Mouse (Mus musculus) Patski (cell line): Measurements from ENCODE around the gene Ogdh. TPM values are rescaled to one million over a fixed set of nuclear protein-coding genes. Genes with fewer than 3 reads are reported as not detected.
A peak's percentile ranks its signal among the peaks of the same experiment; 100 is the strongest.
"Not testable (repeated sequence)": the region's sequence is repeated elsewhere in the genome, so short reads cannot be mapped to it uniquely, and the experiment has no call there.

Experiments
- ATAC-seq: fragments of 100-300 bp; one replicate; pipeline ENCODE4 v1.8.0; 2021
- CTCF ChIA-PET: fragments of 350-600 bp; sonication (Branson Sonifier 250); formaldehyde crosslinking; loops from one replicate; lab custom pipeline; 2022; ENCODE audit warnings: inconsistent platforms; lab: Charles Lee
- POLR2A ChIA-PET: fragments of 350-600 bp; sonication (Branson Sonifier 250); formaldehyde crosslinking; loops from one replicate; lab custom pipeline; 2022; ENCODE audit warnings: antibody characterized with exemption, inconsistent platforms; lab: Charles Lee
- DNase-seq: peaks from one replicate; pipeline ENCODE4 v3.0.0-alpha.2; 2011; ENCODE audit warnings: low read depth, low spot score
- H3K27me3 ChIP-seq: fragments of 371-371 bp; one replicate; pipeline ENCODE4 v1.5.1; 2021
- CTCF ChIP-seq: fragments of 100-300 bp; IDR thresholded peaks from one replicate; pipeline ENCODE4 v1.5.1; 2021
- in situ Hi-C: fragments of 300-500 bp; cut with MboI; formaldehyde crosslinking; loops from 3 replicates; pipeline ENCODE4 v1.11.1; 2018; ENCODE audit warnings: low pct_unique_long_range_greater_than_20kb, mixed read lengths
- polyA plus RNA-seq: library from polyadenylated mRNA; unstranded; gene quantifications from one replicate; pipeline ENCODE4 v1.2.3, GENCODE M21; 2021

The Ogdh gene
- 190 TPM for polyA plus RNA-seq

DNA sequence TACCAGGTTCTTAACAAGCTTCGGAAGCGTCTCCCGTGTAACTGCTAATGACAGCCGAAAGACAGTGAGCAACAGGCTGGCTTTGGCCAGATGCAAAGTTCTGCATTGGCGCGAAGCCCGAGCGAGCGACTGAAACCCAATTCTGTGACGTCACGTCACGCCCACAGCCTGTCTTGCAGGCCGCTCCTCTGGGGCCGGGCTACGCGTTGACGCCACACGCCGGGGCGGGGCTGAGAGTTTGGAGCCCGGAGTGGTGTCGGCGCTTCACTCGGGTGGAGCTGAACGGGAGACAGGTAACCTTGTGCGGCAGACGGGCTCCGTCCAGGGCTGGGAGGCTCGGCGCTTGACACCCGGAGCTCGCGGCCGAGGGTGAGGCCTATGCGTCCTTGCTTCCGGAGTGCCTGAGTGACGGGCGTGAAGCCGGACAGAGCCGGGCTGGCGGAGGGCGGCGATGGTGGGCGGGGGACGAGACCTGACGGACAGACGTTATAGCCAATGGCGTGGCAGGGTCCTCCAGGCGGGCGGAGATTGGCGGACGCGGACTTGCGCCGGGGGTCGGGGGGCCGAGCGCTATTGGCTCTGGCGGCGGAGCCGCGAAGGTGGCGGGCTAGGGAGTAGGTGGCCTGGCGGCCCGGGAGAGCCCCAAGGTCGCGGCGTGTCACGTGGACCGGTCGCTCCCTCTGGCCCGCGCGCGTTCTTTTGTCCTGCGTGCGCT, at the start of gene Ogdh:
Ogdh (plus strand) TSS at position 233 of the 715 bp plus-strand sequence.
- ChIA-PET POLR2A (no interaction called here), CTCF (interaction anchor here (2.0 kb wide), 1 partner anchor 17 kb away, joined by 15 read pairs; the partner anchor contains the start of gene Tmed4)
- TF ChIP-seq CTCF = no peak
- in situ Hi-C loops = no loop called here
- ATAC-seq (peak; percentile 89), DNase-seq (peak; percentile 79)
- H3K27me3 ChIP-seq = no peaks in the 10 kb centered on the region

DNA sequence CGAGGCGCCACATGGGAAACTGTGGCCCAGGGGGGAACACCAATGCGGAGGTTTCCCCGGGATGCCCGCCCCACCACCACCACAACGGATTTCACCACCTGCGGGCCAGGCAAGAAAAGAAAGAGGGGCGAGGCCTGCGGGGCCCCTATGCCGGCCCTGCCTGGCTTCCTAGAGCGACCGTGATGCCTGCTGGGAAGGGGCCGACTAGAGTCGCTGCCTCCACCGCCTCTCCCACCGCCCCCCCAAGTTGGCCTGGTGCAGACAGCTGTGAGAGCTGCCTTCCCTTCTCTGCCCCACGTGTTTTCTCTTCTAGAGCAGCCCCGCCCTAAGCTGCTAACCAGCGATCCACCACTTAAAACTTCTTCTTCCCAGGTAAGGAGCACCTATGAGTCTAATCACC, 46.7 kb upstream of the Ogdh start:
- no peaks in the 10 kb centered on the region for H3K27me3 ChIP-seq
- in situ Hi-C loops = no loop called here
- CTCF ChIA-PET = no interaction called here
- DNase-seq (no peak), ATAC-seq (no peak)
- POLR2A ChIA-PET = no interaction called here
- no peak for TF ChIP-seq CTCF

- H3K27me3 ChIP-seq = no peaks in the 10 kb centered on the region
- ChIA-PET CTCF (no interaction called here), POLR2A (no interaction called here)
- in situ Hi-C loops = no loop called here
- ATAC-seq (no peak), DNase-seq (no peak)
- no peak for TF ChIP-seq CTCF
Observed at GRCm38 (mm10) chr11:6252248-6252647, 39.2 kb upstream of the Ogdh start.

GRCm38 (mm10) chr11:6252824-6253223, 38.6 kb upstream of the Ogdh start:
- ATAC-seq (no peak), DNase-seq (no peak)
- CTCF ChIA-PET = no interaction called here
- no peak for TF ChIP-seq CTCF
- in situ Hi-C loops = no loop called here
- POLR2A ChIA-PET = no interaction called here
- H3K27me3 ChIP-seq = no peaks in the 10 kb centered on the region

- CTCF ChIA-PET = interaction anchor here (1.4 kb wide), 1 partner anchor 28 kb away, joined by 3 read pairs; no protein-coding TSS in a partner anchor
- H3K27me3 ChIP-seq, POLR2A ChIA-PET, DNase-seq, ATAC-seq, in situ Hi-C loops: not testable (repeated sequence)
Observed at GRCm38 (mm10) chr11:6254602-6255001, 36.8 kb upstream of the Ogdh start.

GRCm38 (mm10) chr11:6256490-6257072, 34.9 kb upstream of the Ogdh start:
- POLR2A ChIA-PET = interaction anchor here (0.6 kb wide), 1 partner anchor 26 kb away, joined by 4 read pairs; no protein-coding TSS in a partner anchor

DNA sequence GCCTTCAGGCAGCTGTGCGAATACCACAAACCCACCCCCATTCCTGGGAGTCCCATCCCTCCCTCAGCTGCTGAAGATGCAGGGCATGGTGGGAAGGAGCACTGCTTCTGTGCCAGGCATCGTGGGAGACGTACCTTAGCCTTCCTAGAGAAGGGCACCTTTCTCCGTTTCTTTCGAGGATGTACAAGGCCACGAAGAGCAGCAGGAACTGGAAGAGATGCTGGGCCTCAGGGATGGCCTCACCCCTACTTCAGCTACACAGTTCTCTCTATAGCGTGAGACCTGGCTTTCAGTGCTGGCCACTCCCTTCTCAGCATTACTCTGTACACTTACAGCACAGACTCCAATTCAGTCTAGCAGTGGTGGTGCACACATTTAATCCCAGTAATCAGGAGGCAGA, 32.0 kb upstream of the Ogdh start:
- in situ Hi-C loops = no loop called here

More at GRCm38 (mm10) chr11:6256490-6257072, 34.9 kb upstream of the Ogdh start:
- in situ Hi-C loops = no loop called here
- ATAC-seq = no peak
- DNase-seq = no peak
- CTCF ChIA-PET = no interaction called here
- H3K27me3 ChIP-seq = no peaks in the 10 kb centered on the region
- no peak for TF ChIP-seq CTCF

DNA sequence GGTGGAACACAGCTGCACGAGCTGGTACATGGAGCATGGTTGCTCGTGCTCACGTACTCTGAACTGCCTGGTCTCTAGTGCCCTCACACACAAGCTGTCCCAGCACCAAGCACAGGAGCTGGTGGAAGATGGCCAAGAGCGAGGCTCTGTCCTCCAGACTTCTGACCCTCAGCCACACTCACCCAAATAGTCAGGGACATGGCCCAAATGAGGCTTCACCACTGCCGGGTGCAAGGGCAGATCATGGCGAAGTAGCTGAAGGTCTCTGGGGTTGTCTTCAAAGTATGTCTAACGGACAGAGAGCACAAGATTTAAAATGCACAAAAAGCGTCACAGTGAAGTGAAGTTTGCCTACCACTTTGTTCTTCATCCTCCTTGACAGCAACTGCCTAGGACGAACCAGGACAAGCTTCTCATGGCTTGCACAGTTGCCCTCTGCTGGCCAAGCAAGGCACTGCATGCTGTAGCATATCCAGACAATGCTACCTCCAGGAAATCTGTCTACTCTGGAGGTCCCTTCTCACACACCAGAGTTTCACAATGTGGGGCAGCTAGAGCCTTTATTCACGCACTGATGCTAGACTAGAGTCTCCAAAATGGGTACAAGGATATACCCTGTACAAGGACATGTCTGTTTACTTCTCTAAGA, 29.9 kb upstream of the Ogdh start:
- CTCF ChIA-PET = interaction anchor here (0.7 to 2.2 kb wide), 11 partner anchors 11 to 270 kb away, joined by 3 to 13 read pairs (median 4); partner anchors contain the start of gene Tmed4
- ATAC-seq = no peak
- TF ChIP-seq CTCF = peak; percentile 93
- POLR2A ChIA-PET = interaction anchor here (0.6 kb wide), 1 partner anchor 261 kb away, joined by 4 read pairs; no protein-coding TSS in a partner anchor
- in situ Hi-C loops = loop anchor here (5.0 kb wide), 1 partner anchor 269 kb away; no protein-coding TSS in a partner anchor
- H3K27me3 ChIP-seq = no peaks in the 10 kb centered on the region
- DNase-seq = no peak

More for the DNA sequence above, 32.0 kb upstream of the Ogdh start:
- POLR2A ChIA-PET = no interaction called here
- no peaks in the 10 kb centered on the region for H3K27me3 ChIP-seq
- ATAC-seq (no peak), DNase-seq (no peak)
- CTCF ChIA-PET = no interaction called here
- no peak for TF ChIP-seq CTCF

- ATAC-seq (no peak), DNase-seq (no peak)
- POLR2A ChIA-PET = no interaction called here
- TF ChIP-seq CTCF = no peak
- CTCF ChIA-PET = interaction anchor here (1.4 kb wide), 1 partner anchor 8 kb away, joined by 6 read pairs; the partner anchor contains the start of gene Tmed4
- in situ Hi-C loops = no loop called here
- no peaks in the 10 kb centered on the region for H3K27me3 ChIP-seq
Observed at GRCm38 (mm10) chr11:6266621-6267020, 24.8 kb upstream of the Ogdh start.
